Mouse (Mus musculus): ENCODE results near the gene Csnk1e.

The Csnk1e gene

GRCm38 (mm10) chr15:79392527-79392926, 62.8 kb downstream of the Csnk1e start:
- DNase-seq: no peak

GRCm38 (mm10) chr15:79391447-79392093, 63.8 kb downstream of the Csnk1e start:
- peak; percentile 27 for DNase-seq

- no peak for DNase-seq
Measured at GRCm38 (mm10) chr15:79390434-79390833, 64.9 kb downstream of the Csnk1e start.

GRCm38 (mm10) chr15:79388171-79388570, 67.2 kb downstream of the Csnk1e start:
- DNase-seq: no peak

- no peak for DNase-seq
Measured at GRCm38 (mm10) chr15:79387611-79388010, 67.8 kb downstream of the Csnk1e start.

- DNase-seq: no peak
Measured at GRCm38 (mm10) chr15:79387081-79387480, 68.3 kb downstream of the Csnk1e start.

- DNase-seq: no peak
Measured at GRCm38 (mm10) chr15:79381644-79382043, 73.7 kb downstream of the Csnk1e start.

GRCm38 (mm10) chr15:79380468-79381444, 74.6 kb downstream of the Csnk1e start:
- DNase-seq: peak; percentile 79

- DNase-seq: no peak
Measured at GRCm38 (mm10) chr15:79379658-79380057, 75.7 kb downstream of the Csnk1e start.

GRCm38 (mm10) chr15:79378608-79379007, 76.8 kb downstream of the Csnk1e start:
- DNase-seq: no peak

- no peak for DNase-seq
Measured at GRCm38 (mm10) chr15:79377681-79378080, 77.7 kb downstream of the Csnk1e start.

GRCm38 (mm10) chr15:79374760-79375159, 80.6 kb downstream of the Csnk1e start:
- DNase-seq: no peak

- no peak for DNase-seq
Measured at GRCm38 (mm10) chr15:79370281-79370843, 85.0 kb downstream of the Csnk1e start.

- DNase-seq: no peak
Measured at GRCm38 (mm10) chr15:79369452-79370280, 85.7 kb downstream of the Csnk1e start.

- DNase-seq: no peak
Measured at GRCm38 (mm10) chr15:79368861-79369440, 86.4 kb downstream of the Csnk1e start.

GRCm38 (mm10) chr15:79368313-79368811, 87.0 kb downstream of the Csnk1e start:
- peak; percentile 28 for DNase-seq

Data from embryo, embryonic 11 days (tissue).